Mouse (Mus musculus): ENCODE data around the gene Lrrc37a. TPM values are rescaled to one million over a fixed set of nuclear protein-coding genes. Genes with fewer than 3 reads are reported as not detected.
"Not testable (repeated sequence)": the region's sequence is repeated elsewhere in the genome, so short reads cannot be mapped to it uniquely, and the experiment has no call there.

The Lrrc37a gene
- not detected in 2 replicates for polyA plus RNA-seq (2016; fragmentation: Nextera tagmentation; extraction: Ambion mirVana)

DNA sequence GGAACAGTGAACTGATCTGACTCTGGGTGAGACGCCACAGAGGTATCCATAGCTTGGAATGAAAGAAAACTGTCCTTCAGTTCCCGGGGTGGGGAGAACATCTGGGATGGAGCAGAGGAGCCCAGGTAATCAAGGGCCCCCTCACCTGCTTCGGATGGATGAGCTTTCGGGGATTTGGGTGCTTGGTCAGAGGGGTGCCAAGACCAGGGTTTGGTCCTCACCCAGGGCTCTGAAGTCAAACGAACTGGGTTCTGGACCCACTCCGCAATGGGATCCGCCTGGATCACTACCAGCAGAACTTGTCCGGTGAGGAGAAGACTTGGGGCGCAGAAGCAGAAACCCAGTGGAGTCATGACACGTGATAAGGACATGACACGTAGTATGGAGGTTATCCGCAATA lies at the start of gene Lrrc37a:
Lrrc37a (minus strand) TSS at position 101 of the 400 bp plus-strand sequence.
- H3K36me3 ChIP-seq: no peaks in the 10 kb centered on the region
- H3K4me1 ChIP-seq: no peaks in the 10 kb centered on the region
- no peaks in the 10 kb centered on the region for H3K9me3 ChIP-seq
- 80% methylated on average over 12 of the region's 12 CpGs for WGBS
- DNase-seq (ENCODE audit: low spot score): no peak
- no peak within 1 kb of the TSS for H3K4me3 ChIP-seq
- H3K27me3 ChIP-seq (ENCODE audit: insufficient read depth, poor library complexity, severe bottlenecking): no peaks in the 10 kb centered on the region
- no peak within 1 kb of the TSS for H3K27ac ChIP-seq

GRCm38 (mm10) chr11:103534973-103535372 lies 30.6 kb upstream of the Lrrc37a start:
- H3K4me1 ChIP-seq; H3K27me3 ChIP-seq (ENCODE audit: insufficient read depth, poor library complexity, severe bottlenecking); H3K36me3 ChIP-seq; H3K9me3 ChIP-seq; DNase-seq (ENCODE audit: low spot score); H3K27ac ChIP-seq; H3K4me3 ChIP-seq: not testable (repeated sequence)
- 41% methylated on average over 1 of the region's 1 CpGs for WGBS

DNA sequence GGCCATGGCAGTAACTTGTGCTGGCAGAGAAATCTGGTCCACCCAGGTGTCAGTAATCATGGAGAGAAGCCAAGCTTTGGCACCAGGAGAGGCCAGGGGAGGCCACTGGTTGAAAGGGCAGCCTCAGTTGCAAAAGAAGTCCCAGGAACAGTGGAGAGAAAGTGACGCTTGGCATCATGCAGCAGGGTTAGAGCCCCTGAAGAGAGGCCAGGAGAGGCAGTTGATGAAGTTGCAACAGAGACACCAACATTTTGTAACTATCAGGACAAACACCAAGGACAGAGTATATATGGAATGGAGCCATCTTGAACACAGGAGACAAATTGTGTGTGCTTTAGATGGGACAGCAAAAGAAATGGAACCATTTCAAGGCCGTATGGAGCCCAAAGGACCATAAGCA lies 7.7 kb upstream of the Lrrc37a start:
- Histone ChIP-seq H3K36me3 (no peaks in the 10 kb centered on the region), H3K27ac (no peak overlapping the region), H3K4me3 (no peak overlapping the region), H3K27me3 (ENCODE audit: insufficient read depth, poor library complexity, severe bottlenecking) (no peaks in the 10 kb centered on the region), H3K9me3 (no peaks in the 10 kb centered on the region), H3K4me1 (no peaks in the 10 kb centered on the region)
- no peak for DNase-seq (ENCODE audit: low spot score)
- WGBS: 67% methylated on average over 2 of the region's 2 CpGs

- Histone ChIP-seq H3K4me3 (no peak overlapping the region), H3K27ac (no peak overlapping the region)
- DNase-seq (ENCODE audit: low spot score): no peak
These were observed 40.0 kb downstream of the Lrrc37a start for GRCm38 (mm10) chr11:103464443-103464842.

GRCm38 (mm10) chr11:103451105-103451504 lies 53.3 kb downstream of the Lrrc37a start:
- H3K27ac ChIP-seq; DNase-seq (ENCODE audit: low spot score); H3K4me3 ChIP-seq; H3K9me3 ChIP-seq; H3K4me1 ChIP-seq; H3K36me3 ChIP-seq; H3K27me3 ChIP-seq (ENCODE audit: insufficient read depth, poor library complexity, severe bottlenecking): not testable (repeated sequence)
- WGBS: 70% methylated on average over 1 of the region's 1 CpGs

More at GRCm38 (mm10) chr11:103464443-103464842, 40.0 kb downstream of the Lrrc37a start:
- H3K27me3 ChIP-seq (ENCODE audit: insufficient read depth, poor library complexity, severe bottlenecking): no peaks in the 10 kb centered on the region
- 66% methylated on average over 7 of the region's 7 CpGs for WGBS
- no peaks in the 10 kb centered on the region; the same call in 1 of the 2 replicates for H3K4me1 ChIP-seq
- no peaks in the 10 kb centered on the region for H3K9me3 ChIP-seq
- no peaks in the 10 kb centered on the region for H3K36me3 ChIP-seq

DNA sequence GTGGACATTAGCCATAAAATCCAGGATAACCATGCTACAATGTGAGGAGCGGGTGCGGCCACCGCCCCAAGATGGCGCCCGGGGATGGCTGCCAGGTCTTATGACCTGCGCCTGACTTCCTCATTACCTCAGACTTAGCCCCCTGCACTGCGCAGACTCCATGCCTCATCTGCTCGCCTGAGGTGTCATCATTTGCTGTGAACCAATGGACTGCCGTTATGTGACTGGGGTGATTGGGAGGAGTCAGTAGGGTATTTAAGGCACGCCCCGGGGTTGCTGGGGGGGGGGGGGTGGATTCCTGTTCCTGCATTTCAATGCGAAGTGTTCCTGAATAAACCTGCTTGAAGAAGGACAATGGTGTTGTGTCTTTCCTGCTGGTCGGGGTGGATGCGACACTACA lies 54.7 kb downstream of the Lrrc37a start:
- not testable (repeated sequence) for H3K4me1 ChIP-seq; H3K27me3 ChIP-seq (ENCODE audit: insufficient read depth, poor library complexity, severe bottlenecking); H3K4me3 ChIP-seq; H3K9me3 ChIP-seq; H3K27ac ChIP-seq; H3K36me3 ChIP-seq; DNase-seq (ENCODE audit: low spot score)
- 86% methylated on average over 14 of the region's 14 CpGs for WGBS

- Histone ChIP-seq H3K27me3 (ENCODE audit: insufficient read depth, poor library complexity, severe bottlenecking) (no peaks in the 10 kb centered on the region), H3K9me3 (no peaks in the 10 kb centered on the region), H3K4me3 (no peak overlapping the region), H3K4me1 (no peaks in the 10 kb centered on the region; the same call in 1 of the 2 replicates), H3K27ac (no peak overlapping the region), H3K36me3 (no peaks in the 10 kb centered on the region)
- 82% methylated on average over 3 of the region's 3 CpGs for WGBS
- no peak for DNase-seq (ENCODE audit: low spot score)
These were observed 60.7 kb downstream of the Lrrc37a start for GRCm38 (mm10) chr11:103443678-103444077.

DNA sequence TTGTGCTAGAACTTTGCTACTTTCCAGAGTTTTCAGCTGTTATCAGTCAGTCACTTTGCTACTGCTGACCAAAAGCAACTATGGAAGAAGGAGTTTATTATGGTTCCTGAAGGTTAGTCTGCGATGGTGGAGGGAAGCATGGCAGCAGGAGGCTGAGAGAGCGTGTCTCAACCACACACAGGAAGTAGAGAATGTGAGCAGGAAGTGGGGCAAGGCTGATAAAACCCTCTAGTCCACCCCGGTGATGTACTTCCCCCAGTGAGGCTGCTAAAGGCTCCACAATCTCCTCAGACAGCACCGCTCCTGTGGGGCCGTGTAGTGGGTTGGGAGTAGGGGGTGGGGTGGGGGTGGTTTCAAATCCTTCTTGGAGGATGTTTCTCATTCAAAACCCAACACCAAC lies 68.1 kb downstream of the Lrrc37a start:
- H3K4me3 ChIP-seq: no peak overlapping the region
- no peaks in the 10 kb centered on the region for H3K9me3 ChIP-seq
- WGBS: 55% methylated on average over 5 of the region's 5 CpGs
- no peak overlapping the region for H3K27ac ChIP-seq
- no peak for DNase-seq (ENCODE audit: low spot score)
- no peaks in the 10 kb centered on the region for H3K27me3 ChIP-seq (ENCODE audit: insufficient read depth, poor library complexity, severe bottlenecking)
- H3K36me3 ChIP-seq: no peaks in the 10 kb centered on the region
- no peaks in the 10 kb centered on the region for H3K4me1 ChIP-seq

DNA sequence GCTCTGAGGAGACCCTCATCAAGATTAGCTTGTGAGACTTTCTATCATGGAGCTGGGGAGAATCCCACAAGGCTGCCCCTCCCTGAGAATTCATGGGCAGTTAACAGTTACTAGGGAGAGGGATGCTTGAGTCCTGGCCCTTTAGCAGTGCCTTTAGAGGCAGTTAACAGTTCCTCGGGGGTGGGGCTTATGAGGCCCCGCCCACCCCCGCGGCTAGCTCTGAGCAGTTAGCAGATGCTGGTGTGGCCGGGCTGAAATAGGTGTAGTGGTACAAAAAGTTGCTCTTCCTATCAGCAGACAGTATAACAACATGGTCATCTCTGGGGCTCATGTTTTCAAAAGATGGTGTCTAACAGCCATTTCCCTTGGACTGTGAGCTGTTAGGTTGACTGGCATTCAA lies 79.4 kb downstream of the Lrrc37a start:
- 21% methylated on average over 5 of the region's 5 CpGs for WGBS

GRCm38 (mm10) chr11:103419667-103420066 lies 84.7 kb downstream of the Lrrc37a start:
- H3K27me3 ChIP-seq (ENCODE audit: insufficient read depth, poor library complexity, severe bottlenecking): no peaks in the 10 kb centered on the region; the same call in none of the 2 replicates
- no peaks in the 10 kb centered on the region for H3K36me3 ChIP-seq
- H3K4me3 ChIP-seq: no peak overlapping the region
- no peaks in the 10 kb centered on the region for H3K4me1 ChIP-seq
- no peaks in the 10 kb centered on the region for H3K9me3 ChIP-seq
- no peak for DNase-seq (ENCODE audit: low spot score)
- H3K27ac ChIP-seq: no peak overlapping the region
- WGBS: 82% methylated on average over 13 of the region's 13 CpGs

More for the DNA sequence above, 79.4 kb downstream of the Lrrc37a start:
- H3K4me1 ChIP-seq: no peaks in the 10 kb centered on the region
- DNase-seq (ENCODE audit: low spot score): no peak
- no peaks in the 10 kb centered on the region for H3K36me3 ChIP-seq
- H3K27ac ChIP-seq: no peak overlapping the region
- H3K27me3 ChIP-seq (ENCODE audit: insufficient read depth, poor library complexity, severe bottlenecking): no peaks in the 10 kb centered on the region; the same call in 1 of the 2 replicates
- no peaks in the 10 kb centered on the region for H3K9me3 ChIP-seq
- H3K4me3 ChIP-seq: no peak overlapping the region

GRCm38 (mm10) chr11:103419226-103419625 lies 85.2 kb downstream of the Lrrc37a start:
- Histone ChIP-seq H3K9me3 (no peaks in the 10 kb centered on the region), H3K27me3 (ENCODE audit: insufficient read depth, poor library complexity, severe bottlenecking) (no peaks in the 10 kb centered on the region; the same call in none of the 2 replicates), H3K27ac (no peak overlapping the region), H3K4me3 (no peak overlapping the region), H3K4me1 (no peaks in the 10 kb centered on the region), H3K36me3 (no peaks in the 10 kb centered on the region)
- DNase-seq (ENCODE audit: low spot score): no peak
- 75% methylated on average over 5 of the region's 5 CpGs for WGBS

DNA sequence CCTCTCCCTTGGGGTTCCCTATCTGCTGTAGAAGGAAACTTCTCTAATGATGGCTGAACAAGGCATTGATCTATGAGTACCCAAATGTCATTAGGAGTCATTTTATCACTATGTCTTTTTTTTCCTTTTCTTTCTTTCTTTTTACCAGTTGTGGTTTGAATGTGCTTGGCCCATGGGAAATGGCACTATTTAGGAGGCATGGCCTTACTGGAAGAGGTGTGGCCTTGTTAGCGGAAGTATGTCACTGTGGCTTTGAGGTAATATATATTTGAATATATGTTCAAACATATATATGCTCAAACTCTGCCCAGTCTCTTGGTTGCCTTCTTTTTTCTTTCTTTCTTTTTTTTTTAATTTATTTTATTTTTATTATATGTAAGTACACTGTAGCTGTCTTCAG lies 90.9 kb downstream of the Lrrc37a start:
- no peak overlapping the region; the same call in 1 of the 2 replicates for H3K4me3 ChIP-seq
- H3K27me3 ChIP-seq (ENCODE audit: insufficient read depth, poor library complexity, severe bottlenecking): no peaks in the 10 kb centered on the region; the same call in 1 of the 2 replicates
- 79% methylated on average over 1 of the region's 1 CpGs for WGBS

DNA sequence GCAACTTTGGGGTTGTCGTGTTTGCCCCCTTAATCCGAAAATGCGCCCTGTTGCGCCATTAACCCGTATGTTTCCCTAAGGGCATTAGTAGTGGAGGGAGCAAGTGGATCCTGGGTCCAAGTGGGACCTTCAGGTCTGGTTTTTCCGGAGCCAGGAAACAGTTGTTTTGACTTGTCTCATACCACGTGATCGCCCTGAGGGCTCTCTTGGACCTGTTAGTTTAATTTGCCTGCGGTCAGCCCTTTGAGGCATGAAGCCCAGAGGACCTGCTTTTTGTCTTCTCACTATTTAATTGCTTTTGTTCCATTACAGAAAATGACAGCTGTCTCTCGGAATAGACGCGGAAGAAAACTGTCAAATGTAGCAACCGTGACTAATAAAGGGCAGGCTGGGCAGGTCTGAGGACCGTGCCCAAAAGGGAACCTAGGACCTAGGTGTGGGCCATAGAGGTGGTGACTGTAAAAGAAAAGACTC lies 91.4 kb downstream of the Lrrc37a start:
- peaks cover 7% of the 10 kb centered on the region; the same call in 1 of the 2 replicates for H3K36me3 ChIP-seq
- H3K4me3 ChIP-seq: peak overlapping the region; percentile 95
- H3K9me3 ChIP-seq: no peaks in the 10 kb centered on the region
- H3K27ac ChIP-seq: peak overlapping the region; percentile 90
- no peak for DNase-seq (ENCODE audit: low spot score)
- H3K4me1 ChIP-seq: peaks cover 18% of the 10 kb centered on the region
- H3K27me3 ChIP-seq (ENCODE audit: insufficient read depth, poor library complexity, severe bottlenecking): no peaks in the 10 kb centered on the region; the same call in 1 of the 2 replicates
- WGBS: 3% methylated on average over 14 of the region's 14 CpGs

More for the DNA sequence above, 90.9 kb downstream of the Lrrc37a start:
- H3K4me1 ChIP-seq: peaks cover 18% of the 10 kb centered on the region
- H3K27ac ChIP-seq: no peak overlapping the region
- no peaks in the 10 kb centered on the region for H3K9me3 ChIP-seq
- peaks cover 7% of the 10 kb centered on the region; the same call in 1 of the 2 replicates for H3K36me3 ChIP-seq
- DNase-seq (ENCODE audit: low spot score): no peak
